Mouse (Mus musculus) mature B cell (primary cell): Measurements from ENCODE around the gene Fam227b.

Experiments used
- in situ Hi-C: fragments of 300-500 bp; cut with MboI; formaldehyde crosslinking; loops from 2 replicates; pipeline ENCODE4 v1.14.3; 2019

Gene Fam227b

DNA sequence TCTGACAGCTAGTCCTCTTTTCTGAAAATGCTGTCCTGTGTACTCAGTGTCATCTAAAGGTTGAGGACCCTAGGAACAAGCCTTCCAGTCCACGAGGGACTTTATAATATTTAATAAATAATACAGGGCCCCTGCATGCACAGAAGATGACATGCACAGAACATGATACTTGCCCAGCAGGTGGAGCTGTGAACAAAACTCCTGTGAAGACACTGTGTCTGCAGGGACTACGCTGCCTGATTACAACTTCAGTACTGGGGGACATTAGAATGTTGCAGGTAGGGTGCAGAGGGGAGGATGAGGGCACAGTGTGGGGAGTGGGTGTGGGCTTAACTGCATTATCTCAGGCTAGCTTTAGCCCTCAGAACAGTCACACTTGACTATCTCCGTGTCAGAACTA is 145.7 kb downstream of the Fam227b start:
- in situ Hi-C loops, result no loop called here

DNA sequence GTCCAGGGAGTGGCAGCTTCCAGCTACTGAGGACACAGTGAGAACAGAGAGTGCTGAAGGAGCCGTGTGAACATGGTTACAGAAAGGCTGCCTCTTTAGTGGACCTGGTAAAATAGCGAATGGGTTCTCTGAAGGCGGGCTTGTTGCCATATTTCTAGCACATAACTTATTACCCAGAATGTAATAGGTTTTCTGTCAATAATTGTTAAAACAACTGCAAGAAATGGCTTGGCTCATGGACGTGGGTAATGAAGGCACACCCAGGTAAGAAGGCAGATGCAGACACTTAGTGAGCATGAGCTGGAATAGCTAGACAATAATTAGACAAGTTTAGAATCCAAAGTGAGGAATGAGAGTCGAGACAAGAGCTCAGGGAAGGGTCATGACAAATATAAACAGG is 149.5 kb downstream of the Fam227b start:
- in situ Hi-C loops, result no loop called here

DNA sequence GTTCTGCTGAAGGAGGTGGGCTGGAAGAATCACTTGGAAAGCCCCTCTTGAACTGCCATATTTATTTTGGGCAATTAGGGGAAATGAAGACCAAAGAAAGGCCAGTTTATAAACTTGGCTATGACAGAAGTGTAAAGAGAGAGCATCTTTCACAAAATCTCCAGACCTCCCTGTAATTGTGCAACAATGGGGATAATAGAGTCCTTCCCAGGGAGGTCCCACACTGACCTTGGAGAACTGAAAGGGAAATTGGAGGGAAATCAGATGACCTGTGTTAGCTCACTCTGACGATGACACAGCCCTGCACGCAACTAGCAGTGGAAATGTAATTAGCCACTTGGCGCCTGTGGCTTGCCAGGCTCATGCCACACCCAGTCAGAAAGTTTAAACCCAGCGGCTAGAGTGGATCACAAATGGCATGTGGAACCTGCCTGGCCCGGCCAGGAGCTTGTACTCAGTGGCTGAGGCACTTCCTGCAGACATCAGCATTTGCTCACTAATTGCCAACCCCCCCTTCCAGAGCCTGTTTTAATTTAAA is 175.9 kb downstream of the Fam227b start:
- in situ Hi-C loops, result no loop called here

DNA sequence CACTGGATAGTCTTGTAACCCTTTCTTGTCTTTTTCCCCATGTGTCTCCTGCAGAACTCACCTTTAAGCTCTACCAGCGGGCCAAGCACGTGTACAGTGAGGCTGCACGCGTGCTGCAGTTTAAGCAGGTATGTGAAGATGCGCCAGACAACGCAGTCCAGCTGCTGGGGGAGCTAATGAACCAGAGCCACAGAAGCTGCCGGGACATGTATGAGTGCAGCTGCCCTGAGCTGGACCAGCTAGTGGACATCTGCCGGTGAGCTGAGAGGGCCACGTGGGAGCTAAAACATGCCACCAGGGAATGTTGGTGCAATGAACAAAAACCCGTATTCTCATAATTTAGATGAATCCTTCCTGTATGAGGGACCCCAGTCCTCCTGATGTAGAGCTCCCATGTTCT is 176.6 kb downstream of the Fam227b start:
- in situ Hi-C loops, result no loop called here

DNA sequence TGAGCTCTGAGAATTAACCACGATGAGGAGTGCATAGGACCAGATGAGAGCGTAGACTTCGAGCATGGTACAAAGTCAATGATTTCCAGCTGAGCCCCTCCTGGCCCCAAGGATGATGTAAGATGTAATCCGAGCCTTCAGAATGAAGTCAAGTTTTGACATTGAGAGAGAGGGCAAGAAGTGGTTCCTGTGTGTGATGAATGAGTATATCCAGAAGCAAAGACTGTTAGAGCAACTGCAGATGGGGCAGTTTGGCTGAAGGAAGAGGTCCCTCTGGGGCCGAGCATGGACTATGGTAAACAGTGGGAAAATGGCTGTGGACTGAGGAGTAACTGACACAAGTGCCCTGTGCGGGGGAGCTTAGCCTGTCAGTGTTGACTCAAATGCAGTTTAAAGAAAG is 178.6 kb downstream of the Fam227b start:
- in situ Hi-C loops, result no loop called here

DNA sequence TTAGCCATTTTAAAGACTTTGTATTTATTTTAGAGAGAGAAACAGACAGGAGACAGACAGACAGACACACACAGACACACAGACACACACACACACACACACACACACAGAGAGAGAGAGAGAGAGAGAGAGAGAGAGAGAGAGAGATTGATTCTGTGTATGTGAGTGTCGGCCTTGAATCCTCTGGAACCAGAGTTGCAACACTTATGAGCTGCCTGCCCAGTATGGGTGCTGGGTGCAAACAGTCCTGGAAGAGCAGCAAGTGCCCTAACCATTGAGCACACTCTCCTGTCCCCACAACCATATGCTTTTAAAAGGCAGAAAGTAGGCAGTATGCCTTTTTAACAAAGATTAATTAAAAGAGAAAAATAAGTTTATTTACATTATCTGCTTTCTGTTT is 183.0 kb downstream of the Fam227b start:
- in situ Hi-C loops, result no loop called here

DNA sequence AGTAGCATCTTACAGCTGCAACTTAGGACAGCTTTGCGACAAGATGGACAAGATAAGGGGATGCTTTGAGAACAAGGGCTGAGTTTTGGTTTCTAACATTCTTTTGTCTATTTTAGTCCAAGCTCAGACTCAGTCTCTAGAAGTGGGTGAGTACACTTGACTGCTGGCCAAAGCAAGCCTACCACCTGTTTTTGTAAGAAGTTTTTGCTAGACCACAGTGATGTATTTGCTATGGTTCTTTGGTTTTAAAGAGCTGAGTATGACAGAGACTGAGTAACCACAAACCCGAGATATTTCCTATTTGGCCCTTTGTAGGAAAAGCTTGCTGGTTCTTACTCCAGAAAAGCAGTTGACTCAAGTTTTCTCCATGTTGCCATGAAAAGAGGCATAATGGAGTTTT is 203.6 kb downstream of the Fam227b start:
- in situ Hi-C loops, result no loop called here

DNA sequence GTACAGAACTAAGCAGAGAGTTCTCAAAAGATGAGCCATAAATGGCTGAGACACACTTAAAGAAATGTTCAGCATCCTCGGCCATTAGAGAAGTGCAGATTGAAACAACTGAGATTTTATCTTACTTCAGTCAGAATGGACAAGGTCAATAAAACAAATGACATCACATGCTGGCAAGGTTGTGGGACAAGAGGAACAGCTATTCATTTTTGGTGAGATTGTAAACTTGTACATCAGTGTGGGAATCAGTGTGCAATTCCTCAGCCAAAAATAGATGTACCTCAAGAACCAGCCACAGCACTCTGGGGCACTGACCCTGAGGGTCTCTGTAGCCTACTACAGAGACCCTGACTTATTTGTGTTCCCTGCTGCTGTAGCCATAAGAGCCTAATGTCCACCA is 208.5 kb downstream of the Fam227b start:
- in situ Hi-C loops, result no loop called here

DNA sequence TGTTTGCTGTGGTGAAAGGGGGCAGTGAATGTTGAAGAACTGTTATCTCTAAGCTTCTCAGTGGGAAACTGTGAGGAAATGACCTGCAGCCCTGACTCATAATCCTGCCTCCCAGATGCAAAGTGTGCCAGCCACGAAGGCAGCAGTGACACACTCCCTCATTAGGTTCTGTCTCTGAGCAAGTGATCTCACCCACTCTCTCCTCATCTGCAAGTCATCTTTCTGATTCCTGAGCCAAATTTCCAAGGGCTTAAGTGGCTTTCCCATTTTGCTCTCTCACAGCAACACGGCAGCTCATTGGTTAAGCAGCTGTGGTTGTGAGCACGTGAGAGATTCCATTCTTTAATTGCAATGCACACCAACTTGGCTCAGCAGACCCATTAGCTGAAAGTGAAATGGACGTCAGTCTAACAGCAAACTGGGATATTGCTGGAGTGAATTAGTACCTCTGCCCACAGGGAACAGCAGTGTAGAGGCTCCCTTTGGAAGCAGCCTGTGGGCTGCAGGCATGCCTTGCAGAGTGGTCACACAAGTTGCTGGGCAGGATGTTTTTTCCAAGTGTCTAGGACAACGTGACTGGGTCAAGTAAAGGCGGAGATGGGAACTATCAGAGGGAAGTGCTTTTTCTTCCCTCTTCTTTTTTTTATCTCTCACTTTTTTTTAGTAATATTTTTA is 210.6 kb downstream of the Fam227b start:
- in situ Hi-C loops, result no loop called here

DNA sequence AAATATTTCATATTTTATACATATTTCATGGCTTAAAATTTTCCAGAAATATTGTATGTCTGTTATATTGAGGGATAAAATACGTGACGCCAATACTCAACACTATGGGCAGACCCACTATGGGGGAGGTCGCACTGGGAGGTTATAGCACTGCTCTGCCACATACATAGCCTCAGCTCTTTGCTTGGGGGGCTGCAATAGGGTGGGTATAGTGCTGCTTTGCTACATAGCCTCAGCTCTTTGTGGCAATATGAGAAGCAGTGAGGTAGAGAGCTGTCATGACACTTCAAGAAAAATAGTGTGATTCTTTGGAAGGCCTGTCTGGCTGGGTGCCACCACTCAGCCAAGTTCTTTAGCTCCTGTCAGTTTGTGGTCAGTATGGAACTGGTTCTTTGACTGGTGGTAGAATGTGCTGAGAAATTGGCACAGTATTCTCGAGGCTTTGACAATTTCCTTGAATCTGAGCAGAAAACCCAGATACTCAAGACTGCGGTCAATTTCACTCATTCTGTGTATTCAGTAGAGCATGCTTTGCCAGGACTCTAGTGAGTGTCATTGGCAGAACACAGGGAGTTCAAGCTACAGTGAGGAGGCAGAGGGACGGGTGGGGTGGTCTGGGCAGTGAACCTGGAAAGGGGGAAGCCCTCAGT is 212.7 kb downstream of the Fam227b start:
- in situ Hi-C loops, result no loop called here

DNA sequence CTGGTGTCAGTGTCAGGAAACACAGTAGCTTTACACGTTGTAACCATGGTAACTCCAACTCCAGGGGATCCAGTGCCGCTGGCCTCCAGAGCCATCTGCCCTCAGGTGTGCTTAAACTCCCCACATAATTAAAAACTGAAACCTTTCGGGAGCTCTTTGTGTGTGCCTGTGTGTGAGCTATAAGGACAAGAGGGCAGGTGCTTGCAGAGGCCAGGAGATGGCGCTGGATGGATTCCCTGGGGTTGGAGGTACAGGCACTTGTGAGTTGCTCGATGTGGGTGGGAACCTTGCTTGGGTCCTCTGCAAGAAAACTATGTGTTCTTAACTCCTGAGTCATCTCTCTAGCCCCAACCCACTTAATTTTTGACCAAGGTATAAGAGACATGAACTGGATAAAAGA is 215.4 kb downstream of the Fam227b start:
- in situ Hi-C loops, result no loop called here

DNA sequence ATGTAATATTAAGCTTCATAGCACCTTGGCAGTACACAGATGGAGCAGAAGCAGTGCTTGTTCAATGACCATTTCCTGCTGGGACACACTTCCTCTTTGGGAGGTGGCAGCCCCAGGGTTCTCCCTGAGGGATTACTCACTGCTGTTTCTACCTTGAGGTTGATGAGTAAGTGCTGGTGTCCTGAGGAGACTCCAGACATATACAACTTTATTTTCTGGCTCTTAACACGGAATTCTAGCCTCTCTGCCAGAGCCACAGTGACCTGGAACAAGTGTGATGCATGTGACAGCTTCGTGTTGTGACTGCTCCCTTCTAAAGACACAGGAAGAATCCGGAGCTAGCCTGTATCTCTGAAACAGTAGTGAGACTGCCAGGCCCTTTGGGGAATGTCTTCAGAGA is 217.8 kb downstream of the Fam227b start:
- in situ Hi-C loops, result no loop called here
